Mouse (Mus musculus) ES-Bruce4 (cell line): ENCODE measurements around the gene Galnt16.

Source experiments
- EP300 ChIP-seq: IDR thresholded peaks from 2 replicates; pipeline ENCODE4 v1.6.1; 2011; ENCODE audit warnings: low read depth, low read length; ENCODE audit not compliant: insufficient read depth
- POLR2A ChIP-seq: IDR thresholded peaks from one replicate; pipeline ENCODE4 v1.8.1; 2011; ENCODE audit warnings: low read length; ENCODE audit not compliant: insufficient read depth

DNA sequence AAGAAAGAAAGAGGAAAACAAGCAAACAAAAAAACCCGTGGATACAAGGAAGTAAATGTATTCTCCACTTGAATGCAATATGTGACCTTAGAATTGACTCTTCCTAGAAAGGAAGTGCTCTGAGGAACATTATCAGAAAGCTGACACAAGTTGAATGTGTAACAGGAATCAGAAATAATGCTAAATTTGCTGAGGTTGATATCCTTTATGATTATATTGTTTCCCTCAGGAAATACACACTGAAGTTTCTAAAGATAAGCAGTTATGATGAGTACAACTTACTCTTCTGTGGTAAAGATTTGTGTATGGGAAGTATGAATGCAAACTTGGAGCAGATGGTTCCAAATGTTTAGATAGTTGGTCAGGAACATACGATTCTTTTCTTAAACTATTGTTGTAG is 150.3 kb downstream of the Galnt16 start:
- TF ChIP-seq EP300 (no peak), POLR2A (no peak)
